Mouse (Mus musculus): Measurements from ENCODE around the gene Fbln2.

The Fbln2 gene

DNA sequence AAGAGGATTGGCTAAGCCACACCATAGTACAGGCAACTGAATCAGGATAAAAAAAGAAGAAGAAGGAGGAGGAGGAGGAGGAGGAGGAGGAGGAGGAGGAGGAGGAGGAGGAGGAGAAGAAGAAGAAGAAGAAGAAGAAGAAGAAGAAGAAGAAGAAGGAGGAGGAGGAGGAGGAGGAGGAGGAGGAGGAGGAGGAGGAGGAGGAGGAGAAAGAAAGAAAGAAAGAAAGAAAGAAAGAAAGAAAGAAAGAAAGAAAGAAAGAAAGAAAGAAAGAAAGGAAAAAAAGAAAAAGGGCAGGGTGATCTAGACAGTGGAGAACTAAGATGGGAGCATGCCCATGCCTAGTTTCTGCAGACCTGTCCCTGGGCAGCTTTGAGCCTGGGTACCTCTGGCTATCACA is at the start of gene Fbln2:
Gene Fbln2, plus strand, starts transcription at position 301 of the 400 bp plus-strand sequence.
- POLR2A ChIA-PET = interaction anchor here in 1 of 4 experiments (0.9 to 2.5 kb wide), 3 partner anchors 9 to 32 kb away, joined by 4 to 6 read pairs (median 5); no protein-coding TSS in a partner anchor

GRCm38 (mm10) chr6:91163195-91163911 is 48.9 kb upstream of the Fbln2 start:
- ChIA-PET POLR2A (interaction anchor here in 1 of 4 experiments (1.1 kb wide), 2 partner anchors 10 to 122 kb away, joined by 3 to 4 read pairs; no protein-coding TSS in a partner anchor), CTCF (interaction anchor here (0.6 to 8.4 kb wide), 16 partner anchors 10 to 249 kb away, joined by 3 to 115 read pairs (median 6); no protein-coding TSS in a partner anchor)

More for the DNA sequence above, at the start of gene Fbln2:
- CTCF ChIA-PET = interaction anchor here in 3 of 4 experiments (0.5 to 1.3 kb wide), 7 partner anchors 9 to 73 kb away, joined by 3 to 4 read pairs (median 3); no protein-coding TSS in a partner anchor

DNA sequence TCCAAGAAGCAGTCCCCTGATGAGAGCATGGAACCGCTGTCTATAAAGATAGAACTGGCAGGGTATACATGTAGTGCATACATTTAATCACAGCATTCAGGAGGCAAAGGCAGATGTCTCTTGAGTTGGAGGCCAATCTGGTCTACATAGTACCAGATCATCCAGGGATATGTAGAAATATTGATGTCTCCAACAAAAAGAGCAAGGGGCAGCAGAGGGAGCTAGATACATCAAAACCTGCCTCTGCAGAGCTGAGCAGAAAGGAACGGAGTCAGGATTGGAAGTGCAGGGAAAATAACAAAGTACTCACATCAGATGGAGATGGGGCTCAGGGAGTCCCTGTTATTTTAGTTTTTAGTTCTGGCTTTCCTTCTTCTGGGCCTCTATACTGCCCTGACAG is 47.7 kb upstream of the Fbln2 start:
- ChIA-PET POLR2A (interaction anchor here in 2 of 4 experiments (1.0 to 2.0 kb wide), 3 partner anchors 7 to 120 kb away, joined by 3 to 5 read pairs (median 3); partner anchors contain the start of gene Hdac11 (in 1 of the 2)), CTCF (interaction anchor here (0.6 to 8.4 kb wide), 32 partner anchors 8 to 427 kb away, joined by 3 to 115 read pairs (median 8); partner anchors contain the start of genes Hdac11 (in 3 of the 4) and Wnt7a (in 1 of the 4))

DNA sequence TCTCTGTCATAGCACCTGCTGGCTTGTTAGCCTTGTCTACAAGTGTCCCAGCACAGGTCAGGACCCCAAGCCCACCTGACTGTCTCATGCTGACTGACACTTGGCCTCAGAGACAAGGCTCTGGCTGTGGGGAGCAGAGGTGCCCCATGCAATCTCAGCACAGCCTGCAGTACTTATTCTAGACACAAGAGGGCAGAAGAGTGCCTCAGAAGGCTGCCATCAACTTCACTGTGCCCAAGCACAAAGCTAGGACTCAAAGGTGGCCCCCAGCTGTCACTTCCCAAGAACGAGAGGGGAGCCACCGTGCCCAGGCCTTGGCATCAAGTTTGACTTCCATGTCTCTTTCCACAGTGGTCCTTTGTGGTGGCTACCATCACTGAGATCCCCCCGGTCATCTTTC is 47.0 kb upstream of the Fbln2 start:
- CTCF ChIA-PET = interaction anchor here (0.5 to 8.4 kb wide), 81 partner anchors 8 to 428 kb away, joined by 3 to 115 read pairs (median 4); partner anchors contain the start of genes Hdac11 (in 4 of the 4), Fbln2 (in 1 of the 4) and Wnt7a (in 1 of the 4)
- POLR2A ChIA-PET = interaction anchor here in 2 of 4 experiments (0.7 to 2.0 kb wide), 7 partner anchors 8 to 120 kb away, joined by 3 to 6 read pairs (median 3); partner anchors contain the start of gene Hdac11 (in 2 of the 2)

DNA sequence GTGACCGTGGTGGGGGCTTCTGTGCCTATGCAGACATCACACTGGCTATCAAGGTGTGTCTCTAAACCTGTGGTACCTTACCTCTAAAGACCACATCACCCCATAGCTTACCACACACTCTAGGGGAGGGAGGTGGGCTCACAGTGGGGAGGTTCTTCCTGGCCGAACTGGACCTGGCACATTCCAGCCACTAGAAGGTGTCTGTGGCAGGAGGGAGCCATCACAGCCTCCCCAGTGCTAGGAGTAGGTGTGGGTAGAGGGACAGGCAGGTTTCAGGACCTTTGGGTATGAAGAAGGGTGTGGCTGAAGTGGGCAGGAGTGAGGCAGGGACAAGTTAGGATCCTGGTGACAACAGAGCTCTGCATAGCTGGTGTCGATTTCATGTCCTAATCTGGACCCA is 44.4 kb upstream of the Fbln2 start:
- ChIA-PET CTCF (interaction anchor here (0.5 to 8.4 kb wide), 6 partner anchors 14 to 501 kb away, joined by 3 to 115 read pairs (median 8); no protein-coding TSS in a partner anchor), POLR2A (interaction anchor here in 1 of 4 experiments (0.6 kb wide), 1 partner anchor 710 kb away, joined by 3 read pairs; the partner anchor contains the start of gene Ccdc174)

- POLR2A ChIA-PET = no interaction called here
- CTCF ChIA-PET = no interaction called here
Observed at GRCm38 (mm10) chr6:91169129-91169528, 43.1 kb upstream of the Fbln2 start.

DNA sequence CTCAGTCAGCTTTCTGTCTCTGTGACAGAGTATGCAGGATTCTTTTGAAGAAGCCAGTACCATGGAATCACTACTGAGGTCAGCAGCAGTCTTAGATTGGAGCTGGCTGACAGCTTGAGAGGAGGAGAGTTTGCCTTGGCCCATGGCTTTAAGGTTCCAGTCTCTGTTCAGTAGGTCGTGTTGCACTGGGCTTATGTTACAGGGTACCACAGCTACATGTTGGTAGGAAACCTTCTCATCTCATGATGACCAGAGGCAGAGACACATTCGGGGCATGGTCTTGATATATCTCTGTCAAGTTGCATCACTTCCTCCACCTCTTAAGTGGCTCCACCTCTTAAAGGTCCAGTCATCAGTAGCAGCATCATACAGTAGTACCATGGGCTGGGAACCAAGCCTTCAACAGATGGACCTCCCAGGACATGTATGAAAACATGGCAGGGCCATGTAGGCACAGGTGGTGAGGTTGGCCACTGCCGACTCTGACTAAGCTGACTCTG is 40.8 kb upstream of the Fbln2 start:
- ChIA-PET CTCF (interaction anchor here in 2 of 4 experiments (0.7 to 4.0 kb wide), 5 partner anchors 10 to 114 kb away, joined by 3 to 59 read pairs (median 3); no protein-coding TSS in a partner anchor), POLR2A (no interaction called here)

GRCm38 (mm10) chr6:91172381-91172780 is 39.9 kb upstream of the Fbln2 start:
- ChIA-PET POLR2A (no interaction called here), CTCF (interaction anchor here in 2 of 4 experiments (0.9 to 4.0 kb wide), 4 partner anchors 14 to 113 kb away, joined by 3 to 59 read pairs (median 11); no protein-coding TSS in a partner anchor)

- ChIA-PET CTCF (interaction anchor here (0.5 to 4.0 kb wide), 65 partner anchors 8 to 1230 kb away, joined by 3 to 59 read pairs (median 4); partner anchors contain the start of genes Hdac11 (in 3 of the 4), Wnt7a (in 2 of the 4), Fbln2 (in 1 of the 4) and Iqsec1 (in 1 of the 4)), POLR2A (interaction anchor here in 2 of 4 experiments (0.5 to 0.8 kb wide), 3 partner anchors 8 to 321 kb away, joined by 3 to 6 read pairs (median 3); no protein-coding TSS in a partner anchor)
Observed at GRCm38 (mm10) chr6:91173221-91173880, 38.9 kb upstream of the Fbln2 start.

DNA sequence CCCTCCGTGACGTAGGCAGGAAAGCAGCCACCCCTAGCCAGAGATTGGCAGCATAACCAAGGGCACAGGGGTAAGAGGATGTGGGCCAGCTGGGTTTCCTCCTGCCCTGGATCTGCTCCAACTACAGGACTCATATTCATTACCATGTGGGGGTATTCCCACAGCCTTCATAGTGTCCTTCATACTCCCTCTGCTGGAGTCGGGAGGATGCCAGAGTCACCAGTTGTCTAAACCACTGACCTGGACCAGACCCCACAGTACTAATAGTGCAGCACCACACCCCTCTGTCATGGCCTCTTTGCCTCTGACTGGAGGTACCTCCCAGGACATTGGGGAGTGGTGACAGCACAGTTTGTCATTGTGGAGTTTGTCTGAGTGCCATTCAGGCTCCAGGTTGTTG is 38.0 kb upstream of the Fbln2 start:
- CTCF ChIA-PET = interaction anchor here (0.5 to 4.0 kb wide), 45 partner anchors 9 to 1489 kb away, joined by 3 to 59 read pairs (median 5); partner anchors contain the start of genes Hdac11 (in 3 of the 4), Wnt7a (in 2 of the 4), Fbln2 (in 1 of the 4) and Iqsec1 (in 1 of the 4)
- POLR2A ChIA-PET = interaction anchor here in 1 of 4 experiments (0.8 kb wide), 1 partner anchor 9 kb away, joined by 3 read pairs; no protein-coding TSS in a partner anchor

DNA sequence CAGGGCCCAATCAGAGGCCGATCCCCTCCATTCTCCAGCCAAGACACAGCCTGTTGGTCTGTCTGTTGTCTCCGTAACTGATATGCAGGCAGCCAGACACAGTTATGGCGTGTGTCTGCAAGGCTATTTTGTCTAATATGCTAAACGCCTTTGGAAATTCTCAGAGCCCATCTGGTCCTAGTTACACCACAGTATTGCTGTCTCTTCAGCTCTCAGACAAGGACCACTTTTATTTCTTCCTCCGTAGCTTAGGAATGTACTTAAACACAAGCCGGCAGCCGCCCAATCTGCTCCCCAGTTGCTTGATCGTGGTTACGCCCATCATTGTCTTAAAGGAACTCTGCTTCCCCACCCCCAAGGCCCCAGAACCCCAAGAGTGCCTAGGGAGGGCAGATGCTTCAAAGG is 31.5 kb upstream of the Fbln2 start:
- ChIA-PET CTCF (interaction anchor here in 3 of 4 experiments (1.0 to 3.4 kb wide), 10 partner anchors 15 to 443 kb away, joined by 3 to 19 read pairs (median 4); partner anchors contain the start of gene Hdac11 (in 1 of the 3)), POLR2A (interaction anchor here in 2 of 4 experiments (0.5 to 2.6 kb wide), 5 partner anchors 12 to 1056 kb away, joined by 3 to 6 read pairs (median 4); partner anchors contain the start of gene Hdac11 (in 1 of the 2))

DNA sequence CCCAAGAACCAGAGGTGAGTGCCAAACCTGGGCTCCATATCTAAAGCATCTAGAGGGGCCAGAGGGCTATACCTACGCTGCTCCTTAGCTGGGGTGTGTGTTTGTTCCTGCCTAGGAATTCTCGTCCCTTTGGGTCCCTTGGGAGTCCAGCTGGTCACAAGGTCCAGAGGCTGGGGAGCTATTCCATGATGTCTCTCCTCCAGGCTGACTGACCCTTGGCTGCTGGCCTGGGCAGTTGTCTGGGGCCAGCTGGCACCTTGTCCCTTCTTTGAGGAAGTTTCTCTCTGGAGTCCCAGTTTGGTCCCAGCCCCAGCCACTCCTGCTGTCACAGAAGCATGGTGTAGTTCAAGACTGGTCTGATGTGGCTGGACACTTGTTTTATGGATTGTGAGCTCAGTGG is 30.9 kb upstream of the Fbln2 start:
- POLR2A ChIA-PET = interaction anchor here in 2 of 4 experiments (0.5 to 2.6 kb wide), 5 partner anchors 12 to 1055 kb away, joined by 3 to 6 read pairs (median 3); no protein-coding TSS in a partner anchor
- CTCF ChIA-PET = interaction anchor here in 3 of 4 experiments (1.0 to 3.4 kb wide), 10 partner anchors 8 to 444 kb away, joined by 3 to 19 read pairs (median 4); partner anchors contain the start of gene Hdac11 (in 1 of the 3)

- ChIA-PET CTCF (interaction anchor here (0.6 to 3.4 kb wide), 8 partner anchors 9 to 138 kb away, joined by 3 to 19 read pairs (median 6); no protein-coding TSS in a partner anchor), POLR2A (interaction anchor here in 2 of 4 experiments (0.6 to 1.1 kb wide), 5 partner anchors 12 to 299 kb away, joined by 3 read pairs; no protein-coding TSS in a partner anchor)
Observed at GRCm38 (mm10) chr6:91182075-91182490, 30.2 kb upstream of the Fbln2 start.

- ChIA-PET CTCF (interaction anchor here (0.6 to 2.2 kb wide), 9 partner anchors 10 to 98 kb away, joined by 3 to 6 read pairs (median 3); partner anchors contain the start of gene Hdac11 (in 1 of the 4)), POLR2A (interaction anchor here in 1 of 4 experiments (1.0 to 1.3 kb wide), 2 partner anchors 28 to 260 kb away, joined by 3 read pairs; no protein-coding TSS in a partner anchor)
Observed at GRCm38 (mm10) chr6:91183041-91183440, 29.2 kb upstream of the Fbln2 start.

DNA sequence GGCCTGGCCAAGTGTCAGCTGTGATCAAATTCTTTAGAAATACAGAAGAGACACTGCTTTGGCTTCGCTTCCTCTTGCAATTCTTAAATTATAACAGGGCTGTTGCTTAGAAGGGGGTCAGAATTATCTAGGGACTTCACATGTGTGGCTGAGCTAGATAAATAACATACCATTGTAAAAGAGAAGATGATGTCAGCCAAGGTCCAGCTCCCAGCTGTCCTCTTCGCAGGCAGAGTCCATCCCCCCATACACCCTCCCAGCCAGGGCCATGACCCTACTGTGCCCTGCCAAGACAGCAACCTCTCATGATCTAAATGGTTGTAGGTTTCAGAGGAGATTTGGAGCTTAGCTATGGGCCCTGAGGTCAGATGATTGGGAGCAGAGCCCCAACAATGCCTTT is 28.3 kb upstream of the Fbln2 start:
- POLR2A ChIA-PET = interaction anchor here in 1 of 4 experiments (1.1 kb wide), 1 partner anchor 10 kb away, joined by 4 read pairs; no protein-coding TSS in a partner anchor
- CTCF ChIA-PET = interaction anchor here in 3 of 4 experiments (0.6 to 1.7 kb wide), 5 partner anchors 10 to 276 kb away, joined by 3 to 4 read pairs (median 3); no protein-coding TSS in a partner anchor

- CTCF ChIA-PET = interaction anchor here in 2 of 4 experiments (0.6 to 2.3 kb wide), 6 partner anchors 11 to 276 kb away, joined by 3 to 12 read pairs (median 4); no protein-coding TSS in a partner anchor
- POLR2A ChIA-PET = no interaction called here
Observed at GRCm38 (mm10) chr6:91184776-91185175, 27.5 kb upstream of the Fbln2 start.

GRCm38 (mm10) chr6:91185502-91185901 is 26.8 kb upstream of the Fbln2 start:
- ChIA-PET POLR2A (no interaction called here), CTCF (interaction anchor here (0.6 to 2.3 kb wide), 11 partner anchors 9 to 1541 kb away, joined by 3 to 12 read pairs (median 4); partner anchors contain the start of gene Txnrd3 (in 1 of the 4))

Data from embryonic stem cell, embryonic (primary cell).